Mouse (Mus musculus) adrenal gland (tissue): ENCODE data around the gene Csnk2b.

Source experiments
- intact Hi-C: fragments of 180-260 bp; cut with DNase I; formaldehyde crosslinking; loops from one replicate; pipeline ENCODE4 v1.15.1; 2025

The Csnk2b gene

GRCm38 (mm10) chr17:35090166-35090932 is 31.5 kb downstream of the Csnk2b start:
- intact Hi-C loops: no loop called here

GRCm38 (mm10) chr17:35088825-35089644 is 32.8 kb downstream of the Csnk2b start, which contains the start of gene Abhd16a:
TSS of gene Abhd16a (plus strand) at chr17:35089263.
- intact Hi-C loops: no loop called here

GRCm38 (mm10) chr17:35088151-35088550 is 33.7 kb downstream of the Csnk2b start:
- intact Hi-C loops: no loop called here

GRCm38 (mm10) chr17:35085208-35085865 is 36.5 kb downstream of the Csnk2b start, which contains the start of gene Ly6g6f:
TSS of gene Ly6g6f (minus strand) at chr17:35085610.
- intact Hi-C loops: no loop called here

- intact Hi-C loops: no loop called here
These were observed 37.8 kb downstream of the Csnk2b start for GRCm38 (mm10) chr17:35083929-35084497.

- intact Hi-C loops: no loop called here
These were observed 38.8 kb downstream of the Csnk2b start for GRCm38 (mm10) chr17:35082841-35083576.

- intact Hi-C loops: no loop called here
These were observed 41.1 kb downstream of the Csnk2b start for GRCm38 (mm10) chr17:35080710-35081109.

GRCm38 (mm10) chr17:35080248-35080647 is 41.6 kb downstream of the Csnk2b start:
- intact Hi-C loops: no loop called here

GRCm38 (mm10) chr17:35079778-35080177 is 42.1 kb downstream of the Csnk2b start:
- intact Hi-C loops: no loop called here

GRCm38 (mm10) chr17:35077786-35078233 is 44.0 kb downstream of the Csnk2b start, which contains the start of gene Ly6g6d:
TSS of gene Ly6g6d (minus strand) at chr17:35078065.
- intact Hi-C loops: no loop called here

- intact Hi-C loops: no loop called here
These were observed 44.6 kb downstream of the Csnk2b start for GRCm38 (mm10) chr17:35077285-35077684.

- intact Hi-C loops: no loop called here
These were observed 45.2 kb downstream of the Csnk2b start, which contains the start of gene Ly6g6e for GRCm38 (mm10) chr17:35076507-35077176. TSS of gene Ly6g6e (plus strand) at chr17:35076902.

- intact Hi-C loops: no loop called here
These were observed 47.8 kb downstream of the Csnk2b start for GRCm38 (mm10) chr17:35074097-35074496.

GRCm38 (mm10) chr17:35071454-35071853 is 50.4 kb downstream of the Csnk2b start:
- intact Hi-C loops: no loop called here

GRCm38 (mm10) chr17:35070556-35071229 is 51.2 kb downstream of the Csnk2b start:
- intact Hi-C loops: no loop called here

GRCm38 (mm10) chr17:35068213-35068914 is 53.5 kb downstream of the Csnk2b start:
- intact Hi-C loops: no loop called here
